Mouse (Mus musculus) megakaryocyte, adult 5-6 weeks (primary cell): ENCODE data around the gene Arhgef19. TPM values are rescaled to one million over a fixed set of nuclear protein-coding genes. Genes with fewer than 3 reads are reported as not detected.
A peak's percentile ranks its signal among the peaks of the same experiment; 100 is the strongest.

Experiments used
- ATAC-seq: 2 replicates; pipeline ENCODE4 v1.8.0; 2016; ENCODE audit warnings: mild to moderate bottlenecking, inconsistent platforms; ENCODE audit not compliant: poor library complexity, severe bottlenecking
- total RNA-seq, 2 experiments: library from RNA; stranded (forward) in 1 of 2; stranded (reverse) in 1 of 2; fragments of 153-499, 151-499 nt in 1 of 2; fragments of 221-1000, 200-1000 nt in 1 of 2; gene quantifications; 2 replicates each; pipeline versions ENCODE4 v1.2.3 to v1.2.4; 2015 to 2017

Arhgef19 gene
- total RNA-seq (2015): not detected in 2 replicates
- total RNA-seq (2017): not detected in 2 replicates

DNA sequence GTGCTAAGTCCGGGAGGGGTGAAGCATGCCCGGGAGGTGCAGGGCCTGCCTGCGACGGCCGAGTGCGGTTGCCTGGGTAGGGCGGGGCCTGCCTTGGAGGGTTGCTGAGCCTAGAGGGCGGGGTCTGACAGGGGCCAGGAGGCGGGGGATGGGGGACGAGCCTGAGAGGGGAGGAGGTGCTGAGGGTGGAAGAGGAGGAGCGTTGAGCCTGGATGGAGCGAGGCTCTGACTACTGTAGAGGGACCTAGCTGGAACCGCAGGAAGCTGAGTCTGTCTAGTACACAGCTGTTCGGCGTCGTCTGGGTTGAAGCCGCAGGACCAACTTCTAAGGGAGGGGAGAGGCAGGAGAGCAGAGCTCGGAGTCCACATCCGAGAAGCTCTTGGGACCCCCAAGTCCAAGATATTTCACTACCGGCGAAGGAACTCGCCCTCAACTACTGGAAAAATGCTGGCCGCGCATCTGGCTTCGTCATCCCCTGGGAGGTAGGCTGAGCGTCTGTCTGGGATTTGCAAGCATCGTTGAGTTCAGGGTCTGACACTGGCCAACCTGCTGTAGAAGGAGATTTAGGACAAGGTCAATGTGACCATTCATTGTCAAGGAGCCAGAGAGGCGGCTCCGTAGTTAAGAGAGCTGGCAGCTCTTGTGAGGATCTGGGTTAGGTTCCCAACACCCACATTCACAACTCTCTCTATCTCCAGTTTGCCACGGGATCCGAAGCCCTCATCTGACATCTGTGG, at the start of gene Arhgef19:
TSS of gene Arhgef19 (plus strand) at position 112 of the 738 bp plus-strand sequence.
- ATAC-seq: peak; percentile 96

DNA sequence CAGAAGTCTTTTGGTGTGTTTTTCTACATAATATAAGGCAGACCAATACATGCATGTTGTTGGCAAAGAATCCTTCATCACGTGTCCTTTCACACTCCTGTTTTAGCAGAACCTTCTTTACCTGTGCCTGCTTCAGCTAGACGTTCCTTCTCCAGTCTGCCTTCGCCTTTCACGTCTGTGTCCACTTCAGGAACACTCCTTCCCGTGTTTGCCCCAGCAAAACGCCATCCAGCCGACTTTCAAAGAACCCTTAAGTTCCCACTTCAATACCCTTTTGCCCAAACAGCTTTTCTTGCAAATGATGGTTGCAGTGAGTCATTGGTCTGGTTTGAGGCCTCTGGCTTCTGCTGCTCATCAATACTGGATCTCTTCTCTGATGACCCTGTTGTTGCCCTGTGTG, 48.0 kb upstream of the Arhgef19 start:
- ATAC-seq: no peak

DNA sequence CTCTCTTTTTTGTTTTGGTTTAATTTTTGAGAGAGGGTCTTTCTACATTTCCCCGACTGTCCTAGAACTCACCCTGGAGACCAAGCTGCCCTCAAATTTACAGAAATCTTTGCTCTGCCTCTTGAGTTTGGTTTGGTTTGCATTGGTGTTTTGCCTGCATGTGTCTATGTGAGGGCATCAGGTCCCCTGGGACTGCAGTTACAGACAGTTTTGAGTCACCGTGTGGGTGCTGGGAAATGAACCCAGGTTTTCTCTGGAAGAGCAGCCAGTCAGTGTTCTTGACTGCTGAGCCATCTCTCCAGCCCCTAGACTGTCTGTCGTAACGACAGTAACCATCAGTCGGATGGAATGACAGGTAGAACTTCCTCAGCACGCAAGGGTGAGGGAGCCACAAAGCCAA, 44.7 kb upstream of the Arhgef19 start:
- ATAC-seq: no peak

DNA sequence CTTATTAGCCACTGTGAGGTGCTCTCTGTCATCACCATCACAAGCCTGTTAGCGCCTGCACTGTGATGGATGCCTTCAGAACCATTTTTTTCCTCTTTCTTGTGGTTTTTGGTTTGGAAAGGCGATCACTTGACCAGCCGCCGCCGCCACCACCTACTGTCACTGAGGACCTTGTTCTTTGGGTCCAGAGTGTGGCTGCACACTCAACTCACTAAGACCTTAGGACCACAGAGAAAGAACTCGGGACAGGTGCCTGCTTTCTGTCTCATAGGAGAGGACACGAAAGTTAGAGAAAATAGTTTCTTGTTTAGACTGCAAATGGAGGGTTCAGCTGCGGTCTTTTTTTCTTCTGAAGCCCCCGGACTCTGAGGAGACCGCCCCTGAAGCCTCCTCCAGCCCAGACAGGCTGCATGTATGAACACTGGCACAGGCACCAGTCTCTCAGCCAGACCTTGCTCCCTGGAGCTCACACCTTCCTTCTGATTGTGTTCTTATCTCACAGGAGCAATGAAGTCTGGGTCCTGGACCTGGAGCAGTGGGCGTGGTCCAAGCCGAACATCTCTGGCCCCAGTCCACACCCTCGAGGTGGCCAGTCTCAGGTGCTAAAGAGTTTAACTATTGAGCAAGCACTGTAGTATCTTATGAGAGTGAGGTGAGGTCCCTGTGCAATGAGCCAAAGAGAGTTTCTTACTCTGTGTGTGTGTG, 42.2 kb upstream of the Arhgef19 start:
- ATAC-seq: no peak

DNA sequence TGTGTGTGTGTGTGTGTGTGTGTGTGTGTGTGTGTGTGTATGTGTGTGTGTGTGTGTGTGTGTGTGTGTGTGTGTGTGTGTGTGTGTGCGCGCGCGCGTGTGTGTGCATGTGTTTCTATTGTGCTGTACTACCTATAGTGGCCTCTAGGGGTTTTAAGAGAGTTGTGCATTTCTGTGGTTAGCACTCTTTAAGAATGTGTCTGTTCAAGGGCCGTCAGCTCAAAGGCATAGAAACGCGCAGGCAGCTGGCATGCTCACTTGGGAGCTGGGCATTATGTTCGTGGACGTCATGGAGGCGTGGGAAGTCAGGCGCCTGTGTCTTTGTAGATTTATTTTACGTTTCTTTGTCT, 41.6 kb upstream of the Arhgef19 start:
- no peak for ATAC-seq

DNA sequence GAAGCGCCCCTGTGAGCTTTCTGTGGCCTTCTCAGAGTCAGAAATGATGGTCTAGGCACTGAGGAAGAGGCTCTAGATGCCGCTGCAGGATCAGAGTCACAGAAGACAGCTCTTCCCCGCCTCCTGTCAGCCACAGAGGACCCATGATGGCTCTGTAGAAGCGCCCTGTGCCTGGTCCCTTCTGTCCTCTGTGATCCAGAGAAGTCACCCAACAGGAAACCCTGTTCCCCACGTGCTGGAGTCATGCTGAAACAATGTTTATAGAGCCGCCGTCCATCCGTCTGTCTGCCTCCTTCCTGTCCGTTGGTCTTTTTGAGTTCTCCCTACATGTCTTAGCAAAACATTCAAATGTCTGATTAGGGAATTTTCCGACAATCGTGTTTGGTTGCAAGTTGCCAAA, 38.4 kb upstream of the Arhgef19 start:
- ATAC-seq: no peak

DNA sequence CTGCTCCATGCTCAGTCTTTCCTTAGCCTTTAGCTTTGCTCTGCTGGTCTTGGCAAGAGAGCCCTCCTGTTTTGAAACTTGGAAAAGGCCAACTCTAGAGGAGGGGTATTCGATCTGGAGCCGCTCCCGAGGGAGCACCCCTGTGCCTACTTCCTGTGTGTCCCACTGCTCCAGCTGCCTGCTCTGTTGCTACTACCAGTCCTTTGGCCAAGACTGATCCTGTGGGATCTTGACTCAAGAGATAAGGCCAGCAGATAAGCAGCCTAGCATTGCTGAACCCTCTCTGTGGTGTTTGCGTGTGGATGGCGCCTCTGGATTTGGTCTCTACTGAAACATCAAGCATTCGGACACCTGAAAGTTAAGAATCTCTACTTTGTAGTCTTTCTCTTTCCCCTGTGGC, 37.1 kb upstream of the Arhgef19 start:
- ATAC-seq: no peak

DNA sequence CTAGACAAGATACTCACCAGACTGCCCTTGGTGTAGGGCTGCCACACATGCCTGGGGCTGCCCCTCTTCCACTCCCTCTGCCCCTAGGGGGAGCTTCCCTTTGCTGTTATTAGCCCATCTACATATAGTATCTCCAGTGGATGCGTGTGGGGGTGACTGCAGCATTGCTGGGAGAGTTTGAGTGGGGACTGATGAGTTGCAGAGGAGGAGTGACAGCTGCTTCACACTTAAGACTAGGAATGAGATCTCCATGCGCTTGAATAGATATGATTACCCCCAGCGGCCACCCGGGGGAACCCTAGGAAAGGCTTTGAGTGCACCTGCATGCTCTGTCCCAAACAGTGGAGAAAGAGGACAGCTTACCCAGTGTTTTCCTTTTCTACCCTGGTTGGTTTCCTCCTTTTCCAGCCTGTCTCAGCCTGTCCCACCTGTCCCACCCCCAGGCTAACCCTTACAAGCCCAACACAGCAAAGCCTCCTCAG, 34.7 kb upstream of the Arhgef19 start:
- ATAC-seq: no peak

DNA sequence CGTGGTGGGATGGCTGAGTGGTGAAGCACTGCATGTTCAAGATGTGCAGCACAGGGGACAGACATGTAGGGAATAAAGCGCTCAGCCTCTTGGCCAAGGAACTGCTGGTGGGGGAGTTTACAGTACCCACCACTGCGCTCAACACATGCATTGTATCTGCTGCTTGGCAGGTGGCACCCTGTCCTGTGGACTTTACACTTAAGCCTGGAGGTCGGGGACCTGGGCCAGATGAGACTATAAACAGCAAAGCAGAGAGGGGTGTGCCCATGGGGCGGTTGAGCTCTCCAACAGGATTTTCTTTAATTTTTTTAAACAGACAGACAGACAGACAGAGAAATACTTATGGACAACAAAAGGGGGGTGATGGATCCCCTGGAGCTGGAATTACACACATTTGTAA, 32.2 kb upstream of the Arhgef19 start:
- no peak for ATAC-seq

DNA sequence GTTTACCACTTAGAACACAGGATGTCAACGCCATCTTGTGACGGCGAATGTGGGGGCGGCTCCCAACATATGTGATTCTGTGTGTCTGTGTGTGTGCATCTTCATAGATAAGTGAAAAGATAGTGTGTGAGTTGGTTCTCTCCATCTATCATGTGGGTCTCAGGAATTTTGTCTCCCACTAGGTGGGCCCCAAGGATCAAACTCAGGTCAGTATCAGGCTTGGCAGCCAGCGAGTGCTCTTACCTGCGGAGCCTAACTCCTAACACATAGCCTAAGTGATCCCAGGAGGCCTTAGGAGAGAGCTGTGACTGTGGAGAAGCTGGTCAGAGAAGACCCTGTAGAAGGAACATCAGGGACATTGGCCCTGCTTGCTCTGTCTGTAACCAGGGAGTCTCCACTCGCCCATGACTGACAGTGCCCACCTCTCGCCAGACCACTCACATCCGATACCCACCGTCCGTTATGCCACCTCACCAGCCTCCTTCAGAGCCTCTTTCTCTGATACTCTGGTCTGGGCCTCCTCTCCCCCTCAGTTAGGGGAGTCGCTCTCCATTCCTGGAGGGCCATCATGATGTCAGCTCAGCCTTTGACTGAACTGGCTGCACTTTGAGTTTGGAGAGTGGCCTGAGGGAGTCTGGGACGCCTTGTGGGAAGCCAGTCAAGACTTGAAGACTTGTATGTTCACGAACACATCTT, 28.6 kb upstream of the Arhgef19 start:
- ATAC-seq: peak; percentile 53

DNA sequence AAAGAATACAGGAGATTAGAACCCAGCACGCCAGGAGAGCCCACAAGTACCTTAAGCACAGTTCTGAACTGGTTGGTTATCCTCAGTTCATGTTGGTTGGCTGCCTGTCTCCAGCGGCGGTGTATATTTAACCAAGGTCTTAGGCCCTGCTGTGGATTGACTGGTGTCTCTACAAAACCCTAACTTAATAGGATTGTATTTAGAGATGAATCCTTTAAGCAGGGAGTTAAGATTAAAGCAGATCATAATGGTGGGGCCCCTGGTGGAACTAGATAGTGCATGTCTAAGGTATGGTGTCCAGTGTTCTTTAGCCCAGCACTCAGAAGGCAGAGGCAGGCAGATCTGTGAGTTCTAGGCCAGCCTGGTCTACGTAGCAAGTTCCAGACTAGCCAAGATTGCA, 27.7 kb upstream of the Arhgef19 start:
- no peak for ATAC-seq

DNA sequence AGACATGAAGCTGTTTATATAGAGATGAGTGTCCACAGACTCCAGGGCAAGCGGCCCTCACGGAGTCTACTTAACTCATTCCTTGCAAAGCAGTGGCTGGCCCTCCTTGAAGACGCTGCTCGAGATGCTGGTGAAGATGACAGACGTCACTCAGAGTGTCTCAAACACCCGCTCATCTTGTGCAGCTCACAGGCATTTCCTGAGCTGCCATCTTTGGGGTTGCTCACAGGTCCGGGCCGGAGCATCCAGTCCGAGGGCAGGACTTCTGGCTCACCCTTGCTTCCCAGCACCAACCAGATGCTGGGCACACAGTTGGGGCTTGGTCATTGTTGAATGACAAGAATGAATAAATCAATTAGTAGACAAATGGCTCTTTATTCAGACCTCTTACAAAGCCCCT, 26.4 kb upstream of the Arhgef19 start:
- no peak for ATAC-seq

DNA sequence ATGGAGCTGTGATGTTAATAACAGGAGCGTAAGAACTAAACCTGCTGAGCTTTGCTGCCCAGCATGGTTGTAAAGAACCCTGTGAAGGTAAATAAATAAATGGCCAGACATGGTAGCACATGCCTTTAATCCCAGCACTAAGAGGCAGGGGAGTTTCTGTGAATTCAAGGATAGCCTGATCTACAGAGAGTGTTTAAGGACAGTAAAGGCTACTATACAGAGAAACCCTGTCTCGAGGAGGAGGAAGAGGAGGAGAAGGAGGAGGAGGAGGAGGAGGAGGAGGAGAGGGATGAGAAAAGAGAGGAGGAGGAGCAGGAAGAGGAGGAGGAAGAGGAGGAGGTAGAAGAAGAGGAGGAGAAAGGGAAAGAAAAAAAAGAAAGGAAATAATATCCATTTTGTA, 26.0 kb upstream of the Arhgef19 start:
- no peak for ATAC-seq

DNA sequence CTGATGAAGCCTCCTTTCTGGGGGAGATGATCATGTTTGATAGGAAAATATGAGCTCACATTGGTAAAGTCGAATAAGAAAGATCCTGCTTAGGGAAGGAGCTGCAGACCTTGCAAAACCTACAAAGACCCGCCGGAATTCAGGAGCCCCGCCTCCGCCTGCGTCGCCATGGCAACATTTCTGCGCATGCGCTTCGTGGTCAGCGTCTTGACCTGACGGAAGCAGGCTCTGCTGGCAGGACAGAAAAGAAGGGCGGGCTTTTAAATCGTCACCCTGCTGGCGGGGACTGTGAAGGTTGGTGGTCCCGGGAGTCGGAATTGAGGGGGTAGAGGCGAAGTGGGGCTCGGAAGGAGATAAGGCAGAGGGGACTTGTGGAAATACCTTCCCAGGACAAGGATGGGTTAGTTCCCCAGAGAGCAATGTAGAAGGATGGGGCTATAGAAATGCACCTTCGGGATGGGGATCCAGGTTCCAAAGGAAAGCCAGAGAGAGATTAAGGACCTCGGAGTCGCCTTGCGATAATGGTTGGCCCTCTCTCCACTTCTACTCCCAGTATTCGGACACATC, 25.4 kb upstream of the Arhgef19 start, which contains the start of gene Rsg1:
TSS of gene Rsg1 (plus strand) at position 187 of the 567 bp plus-strand sequence.
- peak; percentile 85 for ATAC-seq

DNA sequence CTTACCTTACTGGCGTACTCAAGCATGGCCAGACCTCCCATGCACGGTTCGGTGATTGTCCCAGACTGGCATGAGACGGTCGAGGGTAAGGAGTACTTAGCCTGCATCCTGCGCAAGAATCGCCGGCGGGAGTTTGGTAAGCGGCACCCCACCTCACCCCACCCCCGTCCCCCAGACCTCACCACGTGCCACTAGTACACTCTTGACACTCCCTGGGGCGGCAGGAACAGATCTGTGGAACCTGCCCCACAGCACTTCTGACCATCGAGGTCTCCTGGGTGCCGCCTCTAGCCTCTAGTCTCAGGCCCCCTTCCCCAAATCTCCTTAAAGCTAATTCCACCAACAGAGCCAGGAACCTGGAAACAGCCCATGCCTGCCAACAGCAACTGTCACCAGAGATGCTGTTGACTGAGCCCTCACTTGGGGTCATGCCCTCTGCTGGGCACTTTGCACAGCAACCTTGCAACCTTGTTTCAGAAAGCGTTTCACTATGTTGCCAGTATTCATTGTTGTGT, 24.9 kb upstream of the Arhgef19 start:
- ATAC-seq: peak; percentile 66; the same call in 1 of the 2 replicates

DNA sequence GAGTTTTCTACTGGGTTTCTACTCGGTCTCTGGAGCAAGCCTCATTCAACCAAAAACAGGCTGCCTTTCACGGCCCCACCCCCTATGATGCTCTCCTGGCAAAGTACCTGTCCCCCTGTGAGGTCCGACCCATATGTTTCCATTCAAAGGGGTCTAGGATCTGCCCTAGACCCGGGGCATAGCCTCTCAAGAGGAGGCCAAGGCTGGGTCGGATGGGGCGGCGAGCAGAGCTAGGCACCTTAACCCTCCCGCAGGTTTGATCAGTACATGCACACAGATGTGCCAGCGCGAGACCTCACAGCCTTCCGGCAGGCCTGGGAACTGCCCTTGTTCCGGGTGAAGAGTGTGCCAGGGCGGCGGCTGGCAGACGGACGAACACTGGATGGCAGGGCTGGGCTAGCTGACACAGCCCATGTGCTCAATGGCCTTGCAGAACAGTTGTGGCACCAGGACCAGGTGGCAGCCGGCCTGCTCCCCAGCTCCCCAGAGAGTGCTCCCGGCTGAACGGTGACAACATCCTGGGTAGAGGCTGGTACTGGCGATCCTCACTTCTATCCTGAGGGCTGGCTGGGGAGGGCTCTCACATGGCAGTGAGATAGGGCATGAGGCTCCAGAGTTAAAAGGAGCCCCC, 19.6 kb upstream of the Arhgef19 start:
- ATAC-seq: no peak

DNA sequence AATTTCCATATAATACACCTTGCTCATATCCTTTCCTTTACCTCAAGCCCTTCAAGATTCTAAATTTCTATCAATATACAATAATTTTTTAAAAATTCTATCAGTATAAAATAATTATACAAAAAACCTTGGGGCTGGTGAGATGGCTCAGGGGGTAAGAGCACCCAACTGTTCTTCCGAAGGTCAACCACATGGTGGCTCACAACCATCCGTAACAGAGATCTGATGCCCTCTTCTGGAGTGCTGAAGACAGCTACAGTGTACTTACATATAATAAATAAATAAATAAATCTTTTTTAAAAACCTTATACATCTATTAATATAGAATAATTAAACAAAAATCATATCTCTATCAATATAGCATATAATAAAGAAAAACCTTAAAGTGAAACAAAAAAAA, 17.5 kb upstream of the Arhgef19 start:
- ATAC-seq: no peak

DNA sequence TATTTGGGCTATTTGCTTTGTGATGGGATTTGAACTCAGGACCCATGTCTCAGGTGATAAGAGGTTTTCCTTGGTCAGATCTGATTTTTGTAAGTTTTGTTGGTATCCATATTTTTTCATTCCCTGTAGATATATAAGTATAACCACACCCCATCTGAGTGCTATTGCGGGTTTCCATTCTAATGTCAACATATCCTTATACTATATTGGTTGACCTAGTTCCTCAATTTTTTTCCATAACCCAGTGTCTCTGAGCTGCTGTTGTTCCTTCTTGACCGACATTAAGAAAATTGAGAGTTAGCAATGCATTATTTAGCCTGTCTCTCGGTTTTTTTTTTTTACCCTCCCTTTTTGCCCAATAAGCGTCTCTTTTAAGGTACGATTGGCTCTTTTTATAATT, 16.5 kb upstream of the Arhgef19 start:
- peak; percentile 72 for ATAC-seq

DNA sequence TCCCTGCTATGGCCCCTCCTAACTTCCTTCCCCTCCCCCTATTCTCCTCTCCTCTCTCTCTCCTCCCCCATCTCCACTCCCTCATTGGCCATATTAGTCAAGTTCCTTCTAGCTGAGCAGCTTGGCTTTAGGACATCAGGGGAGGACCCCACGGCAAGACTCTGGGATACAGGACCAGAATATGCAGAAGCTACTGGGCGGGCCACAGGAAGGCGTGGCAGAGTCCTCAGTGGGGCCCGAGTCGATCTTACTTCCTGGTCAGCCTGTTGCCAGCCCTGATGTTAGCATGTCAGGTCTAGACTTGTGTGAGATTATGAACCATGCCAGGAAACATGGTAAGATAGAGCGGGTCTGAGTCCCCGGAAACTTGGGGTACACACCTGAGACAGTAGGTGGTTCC, 10.6 kb upstream of the Arhgef19 start:
- no peak for ATAC-seq

DNA sequence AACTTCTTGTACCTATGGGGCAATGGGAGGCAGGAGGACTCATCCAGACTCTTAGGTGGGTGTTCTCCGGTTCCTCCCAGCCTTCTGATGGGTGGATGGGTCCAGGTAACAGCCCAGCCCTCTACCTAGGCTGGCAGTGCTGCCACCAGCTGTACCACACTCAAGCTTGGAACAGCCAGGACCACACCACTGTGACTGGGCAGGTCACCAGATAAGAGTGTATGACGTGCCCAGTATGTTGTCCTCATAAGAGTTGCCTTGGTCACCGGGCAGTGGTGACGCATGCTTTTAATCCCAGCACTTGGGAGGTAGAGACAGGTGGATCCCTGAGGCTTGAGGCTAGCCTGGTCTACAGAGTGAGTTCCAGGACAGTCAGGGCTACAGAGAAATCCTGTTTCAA, 6.1 kb upstream of the Arhgef19 start:
- ATAC-seq: no peak
